In genomic region chr10:75921026-75921725, GRCm38 (mm10) we compare ENCODE assay signal across 8 mouse cellular contexts. TPM values are rescaled to one million over a fixed set of nuclear protein-coding genes. Genes with fewer than 3 reads are reported as not detected.
DNase-seq lines count a peak whose midpoint lies in the region; ATAC-seq lines count a peak whose summit lies in the region.

TSS of gene Smarcb1 (minus strand) at chr10:75921617.

- peak within 1 kb of the TSS; percentile 90 for H3K9ac ChIP-seq in heart, embryonic 13.5 days
- peak within 1 kb of the TSS; percentile 94 for H3K9ac ChIP-seq in liver, embryonic 13.5 days
- H3K9ac ChIP-seq in stomach, embryonic 16.5 days (ENCODE audit: low read length) = peak within 1 kb of the TSS; percentile 97

- peak within 1 kb of the TSS; percentile 82 for H3K4me3 ChIP-seq in brown adipose tissue, adult 24 weeks (ENCODE audit: insufficient read depth, low read depth, low read length)
- peak within 1 kb of the TSS; percentile 84 for H3K4me3 ChIP-seq in heart, embryonic 13.5 days
- peak within 1 kb of the TSS; percentile 97 for H3K4me3 ChIP-seq in liver, embryonic 13.5 days (replicated peaks)
- peak within 1 kb of the TSS; percentile 96 for H3K4me3 ChIP-seq in stomach, embryonic 16.5 days (replicated peaks; ENCODE audit: low read length)

- peak; percentile 95 for DNase-seq in CD4-positive helper T cell, adult 2 months (ENCODE audit: low read depth, low spot score)
- DNase-seq in fat pad, adult 2 months (ENCODE audit: extremely low read depth, low read depth, low spot score) = peak; percentile 26
- DNase-seq in kidney, postnatal 14 days = peak; percentile 97
- DNase-seq in liver, embryonic 13.5 days = peak; percentile 91
- peak; percentile 96 for DNase-seq in neural tube, embryonic 10.5 days (ENCODE audit: extremely low spot score, low spot score)

- H3K27me3 ChIP-seq in heart, embryonic 13.5 days (replicated peaks) = no peaks in the 10 kb centered on the region
- H3K27me3 ChIP-seq in liver, embryonic 13.5 days = peaks cover 10% of the 10 kb centered on the region
- H3K27me3 ChIP-seq in stomach, embryonic 16.5 days (ENCODE audit: control insufficient read depth, insufficient read depth, low read length) = no peaks in the 10 kb centered on the region

- H3K36me3 ChIP-seq in heart, embryonic 13.5 days = peaks cover 53% of the 10 kb centered on the region
- H3K36me3 ChIP-seq in liver, embryonic 13.5 days = peaks cover 27% of the 10 kb centered on the region
- H3K36me3 ChIP-seq in stomach, embryonic 16.5 days (ENCODE audit: control insufficient read depth, insufficient read depth, low read length) = peaks cover 8% of the 10 kb centered on the region; the same call in 1 of the 2 replicates

- H3K9me3 ChIP-seq in heart, embryonic 13.5 days = no peaks in the 10 kb centered on the region
- H3K9me3 ChIP-seq in liver, embryonic 13.5 days (replicated peaks) = no peaks in the 10 kb centered on the region
- H3K9me3 ChIP-seq in stomach, embryonic 16.5 days (replicated peaks; ENCODE audit: control insufficient read depth, low read length) = no peaks in the 10 kb centered on the region

- H3K4me2 ChIP-seq in heart, embryonic 13.5 days = peak within 1 kb of the TSS; percentile 80
- peak within 1 kb of the TSS; percentile 97 for H3K4me2 ChIP-seq in liver, embryonic 13.5 days
- peak within 1 kb of the TSS; percentile 94 for H3K4me2 ChIP-seq in stomach, embryonic 16.5 days (ENCODE audit: low read depth, low read length)

- H3K4me1 ChIP-seq in brown adipose tissue, adult 24 weeks (ENCODE audit: control insufficient read depth, insufficient read depth, insufficient read length, low read length) = peaks cover 6% of the 10 kb centered on the region; the same call in 1 of the 2 replicates
- peaks cover 38% of the 10 kb centered on the region for H3K4me1 ChIP-seq in heart, embryonic 13.5 days
- H3K4me1 ChIP-seq in liver, embryonic 13.5 days (replicated peaks) = peaks cover 43% of the 10 kb centered on the region
- peaks cover 20% of the 10 kb centered on the region for H3K4me1 ChIP-seq in stomach, embryonic 16.5 days (ENCODE audit: control insufficient read depth, insufficient read depth, low read length)

- under 1% methylated on average over 76 of the region's 76 CpGs for WGBS in heart, embryonic 13.5 days
- WGBS in liver, embryonic 13.5 days (ENCODE audit: insufficient replicate concordance) = under 1% methylated on average over 76 of the region's 76 CpGs
- WGBS in stomach, embryonic 16.5 days = 0% methylated on average over 76 of the region's 76 CpGs

- H3K27ac ChIP-seq in brown adipose tissue, adult 24 weeks (replicated peaks; ENCODE audit: low read depth, low read length) = peak within 1 kb of the TSS; percentile 92
- H3K27ac ChIP-seq in heart, embryonic 13.5 days (replicated peaks) = peak within 1 kb of the TSS; percentile 93
- H3K27ac ChIP-seq in liver, embryonic 13.5 days = peak within 1 kb of the TSS; percentile 93
- peak within 1 kb of the TSS; percentile 93 for H3K27ac ChIP-seq in stomach, embryonic 16.5 days (ENCODE audit: low read length)

- peak; percentile 82 for ATAC-seq in heart, embryonic 13.5 days (ENCODE audit: extremely low read depth, insufficient number of reproducible peaks, low FRiP score, low TSS enrichment)
- ATAC-seq in liver, embryonic 13.5 days (ENCODE audit: low read depth) = peak; percentile 94
- ATAC-seq in stomach, embryonic 16.5 days (ENCODE audit: insufficient read depth, low FRiP score) = peak; percentile 92

RNA-seq across cellular contexts. Expression of gene Smarcb1, which starts in this region (rescaled TPM):
- polyA plus RNA-seq in brown adipose tissue, adult 24 weeks (2012; ENCODE audit: insufficient read depth, insufficient read length, missing spikeins) = 27.2 and 35.3 TPM in 2 replicates
- polyA plus RNA-seq in heart, embryonic 13.5 days (2015; fragmentation: Nextera tagmentation; extraction: Ambion mirVana) = 118 and 125 TPM in 2 replicates
- polyA plus RNA-seq in liver, embryonic 13.5 days (2015; fragmentation: Nextera tagmentation; extraction: Ambion mirVana) = 85.6 and 88.1 TPM in 2 replicates
- polyA plus RNA-seq in stomach, embryonic 16.5 days (2015; fragmentation: Nextera tagmentation; extraction: Ambion mirVana) = 159 and 162 TPM in 2 replicates

Comparison
In these comparisons a context has a peak if more than half of its experiments do, and no peak if none do; other contexts are left out.
1. Peak in every context shown above with its lines: DNase-seq, ATAC-seq, H3K4me3 ChIP-seq and H3K27ac ChIP-seq.
2. DNase-seq: peak in every context shown above with its lines; median percentile 97 in kidney, postnatal 14 days; 96 in neural tube, embryonic 10.5 days; 95 in CD4-positive helper T cell, adult 2 months; 91 in liver, embryonic 13.5 days; 26 in fat pad, adult 2 months.